Comparison of ENCODE assay signal across 23 mouse cellular contexts in genomic region chr17:53655081-53655480, GRCm38 (mm10). TPM values are rescaled to one million over a fixed set of nuclear protein-coding genes. Genes with fewer than 3 reads are reported as not detected.
A peak's percentile ranks its signal among the peaks of the same experiment; 100 is the strongest.
DNase-seq lines count a peak whose midpoint lies in the region; ATAC-seq lines count a peak whose summit lies in the region.
"Had no signal": no experiment of that assay in that cellular context is flagged by ENCODE, and none has a peak within 500 bp of the region (broad histone marks: within the 10 kb centered on the region; RNA-seq: fewer than 3 reads in every experiment).

No protein-coding gene starts in this region.

- ATAC-seq in kidney, embryonic 16.5 days (ENCODE audit: low FRiP score, low TSS enrichment), result no peak
- no peak for ATAC-seq in hindbrain, embryonic 14.5 days (ENCODE audit: low FRiP score)
- ATAC-seq: inflammation-experienced regulatory T-cells, adult 6 months; midbrain, embryonic 13.5 days had no signal

- no peaks in the 10 kb centered on the region for H3K4me1 ChIP-seq in heart, embryonic 10.5 days
- H3K4me1 ChIP-seq in kidney, embryonic 16.5 days (ENCODE audit: insufficient read depth, low read length), result no peaks in the 10 kb centered on the region
- no peaks in the 10 kb centered on the region for H3K4me1 ChIP-seq in hindbrain, embryonic 14.5 days (replicated peaks; ENCODE audit: control insufficient read depth, insufficient read depth, low read length)
- H3K4me1 ChIP-seq: embryonic facial prominence, embryonic 12.5 days; hindbrain, embryonic 13.5 days; lung, embryonic 15.5 days had no signal

- intact Hi-C loops in heart, postnatal 25 days (cut with DNase I), result no loop called here

- no peaks in the 10 kb centered on the region for H3K9me3 ChIP-seq in heart, embryonic 10.5 days
- H3K9me3 ChIP-seq in kidney, embryonic 16.5 days (ENCODE audit: low read length), result no peaks in the 10 kb centered on the region
- no peaks in the 10 kb centered on the region for H3K9me3 ChIP-seq in hindbrain, embryonic 14.5 days (ENCODE audit: control insufficient read depth, low read length)
- H3K9me3 ChIP-seq: embryonic facial prominence, embryonic 12.5 days; hindbrain, embryonic 13.5 days; lung, embryonic 15.5 days; megakaryocyte, embryonic 14.5 days; midbrain, embryonic 13.5 days had no signal

- H3K9ac ChIP-seq in kidney, embryonic 16.5 days (replicated peaks; ENCODE audit: low read length), result no peak overlapping the region
- H3K9ac ChIP-seq in hindbrain, embryonic 14.5 days, result no peak overlapping the region
- H3K9ac ChIP-seq: embryonic facial prominence, embryonic 12.5 days; forebrain, postnatal 0 days; hindbrain, embryonic 13.5 days; liver, embryonic 14.5 days; lung, embryonic 15.5 days; midbrain, embryonic 13.5 days had no signal

- H3K36me3 ChIP-seq in heart, embryonic 10.5 days, result peaks cover 36% of the 10 kb centered on the region
- H3K36me3 ChIP-seq in kidney, embryonic 16.5 days (ENCODE audit: insufficient read depth, low read length), result peaks cover 18% of the 10 kb centered on the region; the same call in 1 of the 2 replicates
- H3K36me3 ChIP-seq in hindbrain, embryonic 14.5 days (replicated peaks; ENCODE audit: control insufficient read depth, insufficient read depth), result peaks cover 50% of the 10 kb centered on the region

- 88% methylated on average over 6 of the region's 6 CpGs for WGBS in heart, embryonic 10.5 days
- WGBS in kidney, embryonic 16.5 days, result 89% methylated on average over 6 of the region's 6 CpGs
- WGBS in hindbrain, embryonic 14.5 days, result 90% methylated on average over 6 of the region's 6 CpGs

- no peak overlapping the region for H3K27ac ChIP-seq in heart, embryonic 10.5 days
- no peak overlapping the region for H3K27ac ChIP-seq in kidney, embryonic 16.5 days (ENCODE audit: low read length)
- H3K27ac ChIP-seq in hindbrain, embryonic 14.5 days, result no peak overlapping the region
- H3K27ac ChIP-seq: embryonic facial prominence, embryonic 12.5 days; heart, adult 2 months; hindbrain, embryonic 13.5 days; left cerebral cortex, adult 2 months; liver, embryonic 14.5 days; lung, embryonic 15.5 days; midbrain, embryonic 13.5 days had no signal

- no peak overlapping the region for H3K4me2 ChIP-seq in kidney, embryonic 16.5 days (replicated peaks; ENCODE audit: low read depth, low read length)
- H3K4me2 ChIP-seq in hindbrain, embryonic 14.5 days (replicated peaks), result no peak overlapping the region
- H3K4me2 ChIP-seq: embryonic facial prominence, embryonic 12.5 days; hindbrain, embryonic 13.5 days; lung, embryonic 15.5 days; midbrain, embryonic 13.5 days had no signal

- H3K27me3 ChIP-seq in heart, embryonic 10.5 days (ENCODE audit: insufficient read depth, poor library complexity, severe bottlenecking), result no peaks in the 10 kb centered on the region
- no peaks in the 10 kb centered on the region for H3K27me3 ChIP-seq in kidney, embryonic 16.5 days (ENCODE audit: insufficient read depth, low read length)
- H3K27me3 ChIP-seq in hindbrain, embryonic 14.5 days (ENCODE audit: control insufficient read depth, insufficient read depth, low read length), result no peaks in the 10 kb centered on the region
- H3K27me3 ChIP-seq: embryonic facial prominence, embryonic 12.5 days; hindbrain, embryonic 13.5 days; lung, embryonic 15.5 days; megakaryocyte, embryonic 14.5 days; midbrain, embryonic 13.5 days had no signal

- H3K4me3 ChIP-seq in heart, embryonic 10.5 days, result no peak overlapping the region
- H3K4me3 ChIP-seq in kidney, embryonic 16.5 days (ENCODE audit: low read length), result no peak overlapping the region
- H3K4me3 ChIP-seq in hindbrain, embryonic 14.5 days (replicated peaks; ENCODE audit: low read length), result no peak overlapping the region
- H3K4me3 ChIP-seq: embryonic facial prominence, embryonic 12.5 days; heart, adult 2 months; hindbrain, embryonic 13.5 days; left cerebral cortex, adult 2 months; lung, embryonic 15.5 days; megakaryocyte, embryonic 14.5 days; midbrain, embryonic 13.5 days had no signal

- DNase-seq in adrenal gland, postnatal 36 days, result peak; percentile 4 to 34
- DNase-seq in adrenal gland, postnatal 4 days (ENCODE audit: low spot score in 2 of 2), result no peak
- peak; percentile 37 for DNase-seq in heart, postnatal 25 days (ENCODE audit: low spot score)
- DNase-seq in heart, embryonic 10.5 days (ENCODE audit: low spot score), result no peak
- peak; percentile 65 for DNase-seq in kidney, adult 9 months
- DNase-seq in kidney, postnatal 25 days, result peak; percentile 48 to 64
- no peak for DNase-seq in hindbrain, embryonic 14.5 days (ENCODE audit: low spot score)
- DNase-seq: cerebellum, adult 2 months; cerebellum, postnatal 25 days; lung, postnatal 36 days; retina, postnatal 1 day; right cerebral cortex, postnatal 25 days had no signal

RNA-seq across cellular contexts. Expression of gene Sgo1, which starts 34.1 kb away (rescaled TPM):
- 1 to 10 TPM; 1.2 to 1.4 TPM for total RNA-seq in adrenal gland, postnatal 36 days (2021)
- total RNA-seq in adrenal gland, postnatal 4 days (2021), result 1 to 10 TPM; 7.6 to 7.8 TPM
- total RNA-seq in heart, postnatal 25 days (2021), result under 1 TPM; 0.31 TPM
- 28.7 and 33.7 TPM in 2 replicates for polyA plus RNA-seq in heart, embryonic 10.5 days (2016; fragmentation: Nextera tagmentation; extraction: Ambion mirVana)
- 32.2 and 33.8 TPM in 2 replicates for polyA plus RNA-seq in kidney, embryonic 16.5 days (2015; fragmentation: Nextera tagmentation; extraction: Ambion mirVana)
- 4.4 and 5.4 TPM in 2 replicates for polyA plus RNA-seq in hindbrain, embryonic 14.5 days (2014; fragmentation: Nextera tagmentation; extraction: Ambion mirVana)

Comparison
In these comparisons a context has a peak if more than half of its experiments do, and no peak if none do; other contexts are left out.
1. DNase-seq: peak in adrenal gland, postnatal 36 days (2 of 2), heart, postnatal 25 days (single experiment), kidney, adult 9 months (single experiment) and kidney, postnatal 25 days (2 of 2); none in adrenal gland, postnatal 4 days (0 of 2), heart, embryonic 10.5 days (single experiment) and hindbrain, embryonic 14.5 days (single experiment).